Mouse (Mus musculus): Measurements from ENCODE around the gene Git1. TPM values are rescaled to one million over a fixed set of nuclear protein-coding genes. Genes with fewer than 3 reads are reported as not detected.
A peak's percentile ranks its signal among the peaks of the same experiment; 100 is the strongest.

Git1 gene
- 1.4 and 2.2 TPM in 2 replicates for polyA plus RNA-seq (2015; fragmentation: Nextera tagmentation; extraction: Ambion mirVana)

GRCm38 (mm10) chr11:77493512-77494343, at the start of gene Git1:
Gene Git1 (plus strand): TSS chr11:77493562.
- under 1% methylated on average over 72 of the region's 74 CpGs for WGBS (ENCODE audit: insufficient replicate concordance)
- Histone ChIP-seq H3K27ac (replicated peaks) (peak within 1 kb of the TSS; percentile 78), H3K4me3 (replicated peaks) (peak within 1 kb of the TSS; percentile 80), H3K4me2 (peak within 1 kb of the TSS; percentile 93), H3K27me3 (peaks cover 36% of the 10 kb centered on the region), H3K36me3 (replicated peaks) (no peaks in the 10 kb centered on the region), H3K9ac (peak within 1 kb of the TSS; percentile 75), H3K9me3 (replicated peaks) (no peaks in the 10 kb centered on the region), H3K4me1 (replicated peaks) (peaks cover 87% of the 10 kb centered on the region)
- ATAC-seq (ENCODE audit: insufficient read depth), result peak; percentile 11

- Histone ChIP-seq H3K27me3 (no peaks in the 10 kb centered on the region), H3K9ac (no peak overlapping the region), H3K9me3 (replicated peaks) (no peaks in the 10 kb centered on the region), H3K4me3 (replicated peaks) (no peak overlapping the region), H3K4me2 (no peak overlapping the region), H3K36me3 (replicated peaks) (peaks cover 18% of the 10 kb centered on the region), H3K4me1 (replicated peaks) (peaks cover 29% of the 10 kb centered on the region), H3K27ac (replicated peaks) (no peak overlapping the region)
- no peak for ATAC-seq (ENCODE audit: insufficient read depth)
- 39% methylated on average over 2 of the region's 2 CpGs for WGBS (ENCODE audit: insufficient replicate concordance)
These were observed 48.4 kb upstream of the Git1 start for GRCm38 (mm10) chr11:77444939-77445338.

- H3K4me2 ChIP-seq, result 0 out of 2 replicates have a peak overlapping the region, but pooled peaks have one; percentile 13
These were observed 46.7 kb upstream of the Git1 start for GRCm38 (mm10) chr11:77446628-77447041.

GRCm38 (mm10) chr11:77449224-77449623, 44.1 kb upstream of the Git1 start:
- WGBS (ENCODE audit: insufficient replicate concordance), result 77% methylated on average over 7 of the region's 7 CpGs

More at GRCm38 (mm10) chr11:77446628-77447041, 46.7 kb upstream of the Git1 start:
- no peak overlapping the region for H3K9ac ChIP-seq
- no peaks in the 10 kb centered on the region for H3K27me3 ChIP-seq
- no peak overlapping the region for H3K4me3 ChIP-seq (replicated peaks)
- H3K4me1 ChIP-seq (replicated peaks), result peaks cover 29% of the 10 kb centered on the region
- H3K9me3 ChIP-seq (replicated peaks), result no peaks in the 10 kb centered on the region
- peak overlapping the region; percentile 39 for H3K27ac ChIP-seq (replicated peaks)
- ATAC-seq (ENCODE audit: insufficient read depth), result peak; percentile 84
- 14% methylated on average over 6 of the region's 6 CpGs for WGBS (ENCODE audit: insufficient replicate concordance)
- peaks cover 21% of the 10 kb centered on the region for H3K36me3 ChIP-seq (replicated peaks)

GRCm38 (mm10) chr11:77451670-77452069, 41.7 kb upstream of the Git1 start:
- Histone ChIP-seq H3K27ac (replicated peaks) (no peak overlapping the region), H3K4me1 (replicated peaks) (peaks cover 8% of the 10 kb centered on the region), H3K27me3 (no peaks in the 10 kb centered on the region), H3K4me2 (no peak overlapping the region), H3K9ac (no peak overlapping the region), H3K36me3 (replicated peaks) (peaks cover 42% of the 10 kb centered on the region), H3K9me3 (replicated peaks) (no peaks in the 10 kb centered on the region), H3K4me3 (replicated peaks) (no peak overlapping the region)
- no peak for ATAC-seq (ENCODE audit: insufficient read depth)
- 84% methylated on average over 2 of the region's 2 CpGs for WGBS (ENCODE audit: insufficient replicate concordance)

More at GRCm38 (mm10) chr11:77449224-77449623, 44.1 kb upstream of the Git1 start:
- ATAC-seq (ENCODE audit: insufficient read depth), result no peak
- Histone ChIP-seq H3K9me3 (replicated peaks) (no peaks in the 10 kb centered on the region), H3K4me3 (replicated peaks) (no peak overlapping the region), H3K4me2 (no peak overlapping the region), H3K27ac (replicated peaks) (no peak overlapping the region), H3K9ac (no peak overlapping the region), H3K36me3 (replicated peaks) (peaks cover 27% of the 10 kb centered on the region), H3K4me1 (replicated peaks) (peaks cover 24% of the 10 kb centered on the region), H3K27me3 (no peaks in the 10 kb centered on the region)

- Histone ChIP-seq H3K4me3 (replicated peaks) (no peak overlapping the region), H3K4me2 (no peak overlapping the region), H3K27me3 (no peaks in the 10 kb centered on the region), H3K36me3 (replicated peaks) (peaks cover 42% of the 10 kb centered on the region), H3K9me3 (replicated peaks) (no peaks in the 10 kb centered on the region), H3K27ac (replicated peaks) (no peak overlapping the region), H3K4me1 (replicated peaks) (no peaks in the 10 kb centered on the region), H3K9ac (no peak overlapping the region)
- ATAC-seq (ENCODE audit: insufficient read depth), result no peak
- 89% methylated on average over 2 of the region's 2 CpGs for WGBS (ENCODE audit: insufficient replicate concordance)
These were observed 40.0 kb upstream of the Git1 start for GRCm38 (mm10) chr11:77453388-77453787.

- Histone ChIP-seq H3K36me3 (replicated peaks) (peaks cover 30% of the 10 kb centered on the region), H3K4me3 (replicated peaks) (no peak overlapping the region), H3K9ac (no peak overlapping the region), H3K4me2 (no peak overlapping the region), H3K27me3 (peaks cover 16% of the 10 kb centered on the region), H3K9me3 (replicated peaks) (no peaks in the 10 kb centered on the region), H3K4me1 (replicated peaks) (no peaks in the 10 kb centered on the region), H3K27ac (replicated peaks) (no peak overlapping the region)
- no peak for ATAC-seq (ENCODE audit: insufficient read depth)
- WGBS (ENCODE audit: insufficient replicate concordance), result 75% methylated on average over 9 of the region's 9 CpGs
These were observed 37.4 kb upstream of the Git1 start for GRCm38 (mm10) chr11:77455770-77456510.

GRCm38 (mm10) chr11:77456866-77457265, 36.5 kb upstream of the Git1 start:
- no peak overlapping the region for H3K27ac ChIP-seq (replicated peaks)
- ATAC-seq (ENCODE audit: insufficient read depth), result no peak
- no peak overlapping the region for H3K4me3 ChIP-seq (replicated peaks)
- H3K9ac ChIP-seq, result no peak overlapping the region
- H3K36me3 ChIP-seq (replicated peaks), result peaks cover 27% of the 10 kb centered on the region
- peaks cover 25% of the 10 kb centered on the region for H3K27me3 ChIP-seq
- no peak overlapping the region for H3K4me2 ChIP-seq
- H3K9me3 ChIP-seq (replicated peaks), result no peaks in the 10 kb centered on the region
- 0 out of 2 replicates have a peak, but pooled peaks cover 1% of the 10 kb centered on the region for H3K4me1 ChIP-seq (replicated peaks)
- WGBS (ENCODE audit: insufficient replicate concordance), result 69% methylated on average over 6 of the region's 6 CpGs

- Histone ChIP-seq H3K4me3 (replicated peaks) (peak overlapping the region; percentile 52), H3K4me2 (peak overlapping the region; percentile 77), H3K27ac (replicated peaks) (no peak overlapping the region), H3K9me3 (replicated peaks) (no peaks in the 10 kb centered on the region), H3K27me3 (peaks cover 74% of the 10 kb centered on the region), H3K36me3 (replicated peaks) (no peaks in the 10 kb centered on the region), H3K9ac (no peak overlapping the region), H3K4me1 (replicated peaks) (peaks cover 13% of the 10 kb centered on the region)
- ATAC-seq (ENCODE audit: insufficient read depth), result no peak
- 4% methylated on average over 6 of the region's 6 CpGs for WGBS (ENCODE audit: insufficient replicate concordance)
These were observed 31.5 kb upstream of the Git1 start for GRCm38 (mm10) chr11:77461856-77462255.

GRCm38 (mm10) chr11:77462283-77463100, 30.9 kb upstream of the Git1 start, which contains the start of gene Coro6:
Gene Coro6 (plus strand): TSS chr11:77462411.
- H3K9ac ChIP-seq, result no peak within 1 kb of the TSS
- no peaks in the 10 kb centered on the region for H3K9me3 ChIP-seq (replicated peaks)
- H3K27me3 ChIP-seq, result peaks cover 81% of the 10 kb centered on the region

More at GRCm38 (mm10) chr11:77462283-77463100, 30.9 kb upstream of the Git1 start, which contains the start of gene Coro6:
- peak; percentile 48; the same call in 1 of the 2 replicates for ATAC-seq (ENCODE audit: insufficient read depth)
- peak within 1 kb of the TSS; percentile 77 for H3K4me2 ChIP-seq
- no peaks in the 10 kb centered on the region for H3K36me3 ChIP-seq (replicated peaks)
- H3K4me3 ChIP-seq (replicated peaks), result peak within 1 kb of the TSS; percentile 52
- under 1% methylated on average over 73 of the region's 73 CpGs for WGBS (ENCODE audit: insufficient replicate concordance)
- H3K4me1 ChIP-seq (replicated peaks), result peaks cover 19% of the 10 kb centered on the region
- H3K27ac ChIP-seq (replicated peaks), result no peak within 1 kb of the TSS
